Mouse (Mus musculus) adrenal gland, postnatal 10 days (tissue): ENCODE results near the gene Ppcdc. TPM values are rescaled to one million over a fixed set of nuclear protein-coding genes. Genes with fewer than 3 reads are reported as not detected.

Experiments used
- DNase-seq: peaks from one replicate; pipeline ENCODE4 v3.0.0; 2021; ENCODE audit warnings: mixed read lengths
- long read RNA-seq, 2 experiments: library from polyadenylated mRNA; stranded (forward); transcript quantifications; one replicate each; pipeline ENCODE4 v2.0.0; 2021
- total RNA-seq, 2 experiments: library from RNA; stranded (reverse); gene quantifications; 2 replicates each; pipeline ENCODE4 v1.2.3; 2021

Gene Ppcdc
- total RNA-seq = 10 to 100 TPM; 13.9 to 21.9 TPM
- long read RNA-seq, experiment 1, transcript Ppcdc-213 (7 exons, 1,665 nt) = major isoform, 6 of 19 reads
- long read RNA-seq, experiment 1, partial matches to known transcripts = 3 of 19 reads
- long read RNA-seq, experiment 1, other reads (novel, unspliced or antisense) = 6 of 19 reads
- long read RNA-seq, experiment 2, transcript Ppcdc-213 (7 exons, 1,665 nt) = major isoform, 16 of 25 reads
- long read RNA-seq, experiment 2, partial matches to known transcripts = 1 of 25 reads
- long read RNA-seq, experiment 2, other reads (novel, unspliced or antisense) = 6 of 25 reads

- DNase-seq = peak; percentile 91
Measured at GRCm38 (mm10) chr9:57439522-57440295, at the start of gene Ppcdc. Gene Ppcdc (minus strand): TSS chr9:57440124.

- no peak for DNase-seq
Measured at GRCm38 (mm10) chr9:57487807-57488206, 47.9 kb upstream of the Ppcdc start.

GRCm38 (mm10) chr9:57485774-57486173 is 45.9 kb upstream of the Ppcdc start:
- DNase-seq = peak; percentile 90

GRCm38 (mm10) chr9:57468914-57469313 is 29.0 kb upstream of the Ppcdc start:
- DNase-seq = no peak

GRCm38 (mm10) chr9:57467896-57468549 is 28.1 kb upstream of the Ppcdc start, which contains the start of gene Scamp5:
Gene Scamp5 (minus strand): TSS chr9:57468060.
- DNase-seq = peak; percentile 93

GRCm38 (mm10) chr9:57467271-57467771 is 27.4 kb upstream of the Ppcdc start:
- DNase-seq = peak; percentile 36

GRCm38 (mm10) chr9:57466101-57466500 is 26.2 kb upstream of the Ppcdc start:
- DNase-seq = no peak

GRCm38 (mm10) chr9:57462866-57463265 is 22.9 kb upstream of the Ppcdc start:
- no peak for DNase-seq

GRCm38 (mm10) chr9:57459707-57460106 is 19.8 kb upstream of the Ppcdc start:
- no peak for DNase-seq

- no peak for DNase-seq
Measured at GRCm38 (mm10) chr9:57453516-57453915, 13.6 kb upstream of the Ppcdc start.

- no peak for DNase-seq
Measured at GRCm38 (mm10) chr9:57452624-57453462, 12.9 kb upstream of the Ppcdc start.

GRCm38 (mm10) chr9:57449715-57450114 is 9.8 kb upstream of the Ppcdc start:
- no peak for DNase-seq

GRCm38 (mm10) chr9:57440620-57441019 is 696 bp upstream of the Ppcdc start:
- DNase-seq = no peak

GRCm38 (mm10) chr9:57439083-57439482 is 841 bp downstream of the Ppcdc start:
- no peak for DNase-seq

- DNase-seq = no peak
Measured at GRCm38 (mm10) chr9:57437896-57438614, 1.9 kb downstream of the Ppcdc start.

GRCm38 (mm10) chr9:57436166-57436565 is 3.8 kb downstream of the Ppcdc start:
- DNase-seq = no peak

- no peak for DNase-seq
Measured at GRCm38 (mm10) chr9:57434405-57435165, 5.3 kb downstream of the Ppcdc start.

GRCm38 (mm10) chr9:57433097-57434032 is 6.6 kb downstream of the Ppcdc start:
- DNase-seq = peak; percentile 87

- DNase-seq = no peak
Measured at GRCm38 (mm10) chr9:57432480-57432879, 7.4 kb downstream of the Ppcdc start.
